Mouse (Mus musculus) heart, postnatal 0 days (tissue): Measurements from ENCODE around the gene Pip4k2a.

ENCODE experiments used
- CTCF ChIP-seq: IDR thresholded peaks from 2 replicates; pipeline ENCODE4 v1.5.1; 2016; ENCODE audit warnings: antibody characterized with exemption, control low read depth, low read depth
- EP300 ChIP-seq: IDR thresholded peaks from 2 replicates; pipeline ENCODE4 v1.6.1; 2016; ENCODE audit warnings: antibody characterized with exemption, low read depth

- TF ChIP-seq CTCF (no peak), EP300 (no peak)
Observed at GRCm38 (mm10) chr2:18960376-18960973, 37.5 kb downstream of the Pip4k2a start.
